Mouse (Mus musculus) midbrain, postnatal 0 days (tissue): ENCODE results near the gene Snx21. TPM values are rescaled to one million over a fixed set of nuclear protein-coding genes. Genes with fewer than 3 reads are reported as not detected.

Experiments
- ATAC-seq: fragments of 200-750 bp; cut with Nextera tagmentation; 2 replicates; pipeline ENCODE4 v1.8.0; 2017; ENCODE audit warnings: moderate number of reproducible peaks, mild to moderate bottlenecking, moderate TSS enrichment, moderate library complexity; ENCODE audit not compliant: low FRiP score
- DNase-seq: peaks from one replicate; pipeline ENCODE4 v3.0.0-alpha.2; 2015; ENCODE audit warnings: low spot score
- H3K27ac ChIP-seq: fragments of 300-500 bp; sonication (generic); 2 replicates; pipeline ENCODE4 v1.5.1; 2014; ENCODE audit warnings: low read depth, mild to moderate bottlenecking, low read length, mixed read lengths
- H3K27me3 ChIP-seq: fragments of 300-500 bp; sonication (generic); 2 replicates; pipeline ENCODE4 v1.6.1; 2014; ENCODE audit warnings: low read length, control low read depth, mixed read lengths; ENCODE audit not compliant: insufficient read depth
- H3K36me3 ChIP-seq: fragments of 300-500 bp; sonication (generic); 2 replicates; pipeline ENCODE4 v1.6.1; 2014; ENCODE audit warnings: low read length, control low read depth, mixed read lengths; ENCODE audit not compliant: insufficient read depth
- H3K4me1 ChIP-seq: fragments of 300-500 bp; sonication (generic); 2 replicates; pipeline ENCODE4 v1.6.1; 2014; ENCODE audit warnings: mild to moderate bottlenecking, control low read depth, antibody characterized with exemption, low read length, mixed read lengths; ENCODE audit not compliant: insufficient read depth
- H3K4me2 ChIP-seq: fragments of 300-500 bp; sonication (generic); 2 replicates; pipeline ENCODE4 v1.6.1; 2014; ENCODE audit warnings: low read depth, mild to moderate bottlenecking, low read length, mixed read lengths; ENCODE audit not compliant: poor library complexity, severe bottlenecking
- H3K4me3 ChIP-seq: fragments of 300-500 bp; sonication (generic); 2 replicates; pipeline ENCODE4 v1.5.1; 2014; ENCODE audit warnings: low read depth, mild to moderate bottlenecking, low read length, moderate library complexity
- H3K9ac ChIP-seq: fragments of 300-500 bp; sonication (generic); replicated peaks from 2 replicates; pipeline ENCODE4 v1.6.1; 2014; ENCODE audit warnings: mild to moderate bottlenecking, low read length, moderate library complexity, mixed read lengths; ENCODE audit not compliant: poor library complexity, severe bottlenecking
- H3K9me3 ChIP-seq: fragments of 300-500 bp; sonication (generic); 2 replicates; pipeline ENCODE4 v1.6.1; 2016; ENCODE audit warnings: low read length, control low read depth
- CTCF ChIP-seq: IDR thresholded peaks from 2 replicates; pipeline ENCODE4 v1.5.1; 2016; ENCODE audit warnings: antibody characterized with exemption, mild to moderate bottlenecking
- WGBS: fragments of 180-500 bp; shearing (Covaris S2); extraction: QIAGEN DNeasy Blood & Tissue Kit; methylation state at CpG from one replicate; pipeline ENCODE4 v1.1.7; 2014; 5-methylcytosine and 5-hydroxymethylcytosine counted together
- polyA plus RNA-seq: library from polyadenylated mRNA; unstranded; fragments of >200 nt; fragmentation: Nextera tagmentation; extraction: Ambion mirVana; gene quantifications from 2 replicates; pipeline ENCODE4 v1.2.1, GENCODE M21; 2015
- total RNA-seq: library from RNA; depleted of rRNA; stranded (reverse); fragments of >200 nt; gene quantifications from 2 replicates; pipeline ENCODE4 v1.2.3, GENCODE M21; 2014

Gene Snx21
- total and polyA plus RNA-seq, 2 experiments from 2014 or later: 50.8 to 100 TPM

GRCm38 (mm10) chr2:164765841-164766240 lies 19.8 kb upstream of the Snx21 start:
- Histone ChIP-seq H3K4me3 (no peak overlapping the region), H3K9me3 (no peaks in the 10 kb centered on the region), H3K36me3 (peaks cover 44% of the 10 kb centered on the region), H3K4me1 (no peaks in the 10 kb centered on the region), H3K27ac (no peak overlapping the region), H3K27me3 (no peaks in the 10 kb centered on the region), H3K4me2 (no peak overlapping the region), H3K9ac (no peak overlapping the region)
- DNase-seq (no peak), ATAC-seq (no peak)
- TF ChIP-seq CTCF: no peak
- WGBS: 85% methylated on average over 3 of the region's 3 CpGs

- H3K27me3 ChIP-seq: no peaks in the 10 kb centered on the region
- H3K9me3 ChIP-seq: no peaks in the 10 kb centered on the region
- H3K4me3 ChIP-seq: no peak overlapping the region
- DNase-seq (no peak), ATAC-seq (no peak)
- H3K4me2 ChIP-seq: no peak overlapping the region
- H3K4me1 ChIP-seq: no peaks in the 10 kb centered on the region
- H3K36me3 ChIP-seq: peaks cover 27% of the 10 kb centered on the region
- no peak overlapping the region for H3K27ac ChIP-seq
- no peak overlapping the region for H3K9ac ChIP-seq
- no peak for TF ChIP-seq CTCF
- 96% methylated on average over 15 of the region's 15 CpGs for WGBS
Measured at GRCm38 (mm10) chr2:164767812-164768540, 17.6 kb upstream of the Snx21 start.

- H3K36me3 ChIP-seq: peaks cover 22% of the 10 kb centered on the region
- WGBS: 1% methylated on average over 52 of the region's 53 CpGs
- H3K27ac ChIP-seq: no peak within 1 kb of the TSS
- DNase-seq (peak; percentile 99), ATAC-seq (peak; percentile 99)
- no peaks in the 10 kb centered on the region for H3K4me1 ChIP-seq
- H3K9ac ChIP-seq: no peak within 1 kb of the TSS
- TF ChIP-seq CTCF: peak; percentile 59
- peak within 1 kb of the TSS; percentile 54 for H3K4me3 ChIP-seq
- peak within 1 kb of the TSS; percentile 78 for H3K4me2 ChIP-seq
- no peaks in the 10 kb centered on the region for H3K27me3 ChIP-seq
- no peaks in the 10 kb centered on the region for H3K9me3 ChIP-seq
Measured at GRCm38 (mm10) chr2:164769258-164770037, 16.2 kb upstream of the Snx21 start, which contains the start of gene Ube2c. Ube2c (plus strand) TSS chr2:164769898.

- Histone ChIP-seq H3K9me3 (no peaks in the 10 kb centered on the region), H3K4me3 (peak overlapping the region; percentile 54), H3K27ac (no peak overlapping the region), H3K36me3 (peaks cover 15% of the 10 kb centered on the region), H3K4me1 (no peaks in the 10 kb centered on the region), H3K4me2 (peak overlapping the region; percentile 78), H3K9ac (no peak overlapping the region), H3K27me3 (no peaks in the 10 kb centered on the region)
- DNase-seq: no peak
- no peak for TF ChIP-seq CTCF
- WGBS: 3% methylated on average over 15 of the region's 15 CpGs
- no peak for ATAC-seq
Measured at GRCm38 (mm10) chr2:164770279-164770678, 15.3 kb upstream of the Snx21 start.

GRCm38 (mm10) chr2:164771123-164771522 lies 14.5 kb upstream of the Snx21 start:
- Histone ChIP-seq H3K9ac (no peak overlapping the region), H3K4me3 (no peak overlapping the region), H3K9me3 (no peaks in the 10 kb centered on the region), H3K27me3 (no peaks in the 10 kb centered on the region), H3K27ac (no peak overlapping the region), H3K36me3 (peaks cover 13% of the 10 kb centered on the region), H3K4me2 (no peak overlapping the region), H3K4me1 (no peaks in the 10 kb centered on the region)
- ATAC-seq (no peak), DNase-seq (no peak)
- no peak for TF ChIP-seq CTCF
- WGBS: 82% methylated on average over 8 of the region's 8 CpGs
